Mouse (Mus musculus): ENCODE data around the gene Slc39a12. TPM values are rescaled to one million over a fixed set of nuclear protein-coding genes. Genes with fewer than 3 reads are reported as not detected.

Slc39a12 gene
- polyA plus RNA-seq (2021; fragmentation: Nextera tagmentation), result 49.7 and 60.8 TPM in 2 replicates
- long read RNA-seq, experiment 1, transcript Slc39a12-201 (13 exons, 2,675 nt), result major isoform, 75 of 100 reads
- long read RNA-seq, experiment 1, partial matches to known transcripts, result 11 of 100 reads
- long read RNA-seq, experiment 1, other reads (novel, unspliced or antisense), result 14 of 100 reads
- long read RNA-seq, experiment 2, transcript Slc39a12-201 (13 exons, 2,675 nt), result major isoform, 339 of 380 reads
- long read RNA-seq, experiment 2, partial matches to known transcripts, result 12 of 380 reads
- long read RNA-seq, experiment 2, other reads (novel, unspliced or antisense), result 29 of 380 reads

GRCm38 (mm10) chr2:14388162-14388561 is at the start of gene Slc39a12:
Gene Slc39a12, plus strand, starts transcription at chr2:14388316.

Other genes starting within 250 kb of the Slc39a12 start
- 0.04 and 0.05 TPM in 2 replicates for gene Tmem236, start 213.8 kb upstream of the Slc39a12 start, polyA plus RNA-seq (2021; fragmentation: Nextera tagmentation)
- gene Mrc1, start 158.9 kb upstream of the Slc39a12 start, polyA plus RNA-seq (2021; fragmentation: Nextera tagmentation), result 0.58 and 0.77 TPM in 2 replicates
- gene Cacnb2, start 214.8 kb downstream of the Slc39a12 start, polyA plus RNA-seq (2021; fragmentation: Nextera tagmentation), result 13.4 and 16.4 TPM in 2 replicates

Measured in layer of hippocampus, adult 6 months (tissue).